Mouse (Mus musculus) thymus, adult 2 months (tissue): ENCODE measurements around the gene Igsf21. TPM values are rescaled to one million over a fixed set of nuclear protein-coding genes. Genes with fewer than 3 reads are reported as not detected.

Source experiments
- DNase-seq: peaks from one replicate; pipeline ENCODE4 v3.0.0; 2021
- H3K27ac ChIP-seq: fragments of 200-500 bp; 2 replicates; pipeline ENCODE4 v1.5.1; 2012; ENCODE audit warnings: low read length, control low read depth; ENCODE audit not compliant: control insufficient read depth, insufficient read depth
- H3K27me3 ChIP-seq: fragments of 200-500 bp; 2 replicates; pipeline ENCODE4 v1.6.1; 2012; ENCODE audit warnings: mild to moderate bottlenecking, low read length, moderate library complexity, mixed read lengths; ENCODE audit not compliant: control insufficient read depth, insufficient read depth
- H3K36me3 ChIP-seq: fragments of 200-500 bp; 2 replicates; pipeline ENCODE4 v1.6.1; 2012; ENCODE audit warnings: mild to moderate bottlenecking, low read length, moderate library complexity; ENCODE audit not compliant: control insufficient read depth, insufficient read depth
- H3K4me1 ChIP-seq: fragments of 200-500 bp; replicated peaks from 2 replicates; pipeline ENCODE4 v1.6.1; 2012; ENCODE audit warnings: low read length; ENCODE audit not compliant: control insufficient read depth, insufficient read depth
- H3K4me3 ChIP-seq: fragments of 200-500 bp; 2 replicates; pipeline ENCODE4 v1.5.1; 2012; ENCODE audit warnings: mild to moderate bottlenecking, low read length, control low read depth, moderate library complexity; ENCODE audit not compliant: control insufficient read depth, insufficient read depth
- CTCF ChIP-seq: fragments of 200-500 bp; IDR thresholded peaks from 2 replicates; pipeline ENCODE4 v1.5.1; 2012; ENCODE audit warnings: mild to moderate bottlenecking, control low read depth, low read length, moderate library complexity, borderline replicate concordance; ENCODE audit not compliant: control insufficient read depth, poor library complexity, insufficient read depth; ENCODE audit errors: extremely low read depth
- POLR2A ChIP-seq: fragments of 200-500 bp; IDR thresholded peaks from 2 replicates; pipeline ENCODE4 v1.6.1; 2012; ENCODE audit warnings: mild to moderate bottlenecking, low read length, control low read depth, moderate library complexity; ENCODE audit not compliant: control insufficient read depth, poor library complexity, insufficient read depth; ENCODE audit errors: extremely low read depth
- WGBS: fragments of 180-500 bp; shearing (Covaris S2); methylation state at CpG from one replicate; pipeline ENCODE4 v1.1.7; 2018; 5-methylcytosine and 5-hydroxymethylcytosine counted together
- polyA plus RNA-seq: library from polyadenylated mRNA; depleted of rRNA; stranded (reverse); fragments of >200 nt; gene quantifications from 2 replicates; pipeline ENCODE4 v1.2.3, GENCODE M21; 2012

Igsf21 gene
- polyA plus RNA-seq, 1 experiment = 1.0 TPM

- no peak overlapping the region for H3K4me3 ChIP-seq
- TF ChIP-seq CTCF = no peak
- no peak for TF ChIP-seq POLR2A
- H3K36me3 ChIP-seq = no peaks in the 10 kb centered on the region
- no peak for DNase-seq
- WGBS = 8% methylated on average over 8 of the region's 8 CpGs
- peaks cover 8% of the 10 kb centered on the region; the same call in 1 of the 2 replicates for H3K27me3 ChIP-seq
- H3K4me1 ChIP-seq = no peaks in the 10 kb centered on the region
- no peak overlapping the region for H3K27ac ChIP-seq
Observed at GRCm38 (mm10) chr4:140248396-140248795, 1.8 kb upstream of the Igsf21 start.

GRCm38 (mm10) chr4:140247006-140248003 lies 721 bp upstream of the Igsf21 start:
- no peak for DNase-seq
- H3K27ac ChIP-seq = no peak overlapping the region
- no peaks in the 10 kb centered on the region for H3K36me3 ChIP-seq
- WGBS = 21% methylated on average over 28 of the region's 28 CpGs
- H3K4me3 ChIP-seq = no peak overlapping the region
- no peaks in the 10 kb centered on the region for H3K4me1 ChIP-seq
- TF ChIP-seq CTCF = no peak
- TF ChIP-seq POLR2A = no peak
- H3K27me3 ChIP-seq = peaks cover 8% of the 10 kb centered on the region; the same call in 1 of the 2 replicates

DNA sequence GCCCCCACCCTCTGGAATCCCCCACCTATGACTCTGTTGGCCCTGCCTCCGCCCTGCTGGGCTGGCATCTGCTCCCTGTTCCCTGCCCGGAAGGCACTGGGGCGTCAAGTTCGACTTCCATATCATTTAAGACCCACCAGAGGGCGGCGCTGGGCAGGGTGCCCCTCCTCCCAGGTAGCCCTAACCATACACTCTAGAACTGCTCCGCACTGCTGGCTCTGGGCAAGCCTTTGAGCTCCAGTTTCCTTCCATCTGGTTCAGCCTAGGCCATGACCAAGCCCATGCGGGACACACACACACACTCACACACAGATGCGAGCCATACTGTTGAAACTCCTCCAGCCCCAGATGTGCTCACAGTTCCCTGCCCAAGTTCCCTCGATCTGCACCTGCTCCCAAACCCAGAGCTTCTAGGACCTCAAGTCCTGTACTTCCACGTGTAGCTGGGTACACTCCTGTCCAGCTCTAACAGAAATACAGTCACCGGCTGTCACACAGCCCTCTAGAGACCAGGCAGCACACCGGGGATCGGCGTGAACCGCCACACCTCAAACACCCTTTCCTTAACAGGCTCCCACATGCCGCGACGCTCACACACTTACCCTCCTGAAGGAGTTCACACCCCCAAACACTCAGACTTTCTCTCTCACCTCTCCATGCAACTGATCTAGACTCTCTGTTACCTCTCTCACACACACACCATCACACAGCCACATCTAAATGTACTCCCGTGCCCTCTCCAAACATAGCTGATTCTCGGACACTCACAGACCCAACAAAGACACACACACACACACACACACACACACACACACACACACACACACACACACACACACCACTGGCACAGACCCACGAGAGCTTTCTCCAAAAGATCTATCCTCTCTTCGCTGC lies 1.1 kb downstream of the Igsf21 start:
- Histone ChIP-seq H3K36me3 (no peaks in the 10 kb centered on the region), H3K27me3 (peaks cover 8% of the 10 kb centered on the region; the same call in 1 of the 2 replicates), H3K4me1 (no peaks in the 10 kb centered on the region), H3K4me3 (no peak overlapping the region), H3K27ac (no peak overlapping the region)
- TF ChIP-seq POLR2A (no peak), CTCF (no peak)
- no peak for DNase-seq
- 10% methylated on average over 23 of the region's 23 CpGs for WGBS

DNA sequence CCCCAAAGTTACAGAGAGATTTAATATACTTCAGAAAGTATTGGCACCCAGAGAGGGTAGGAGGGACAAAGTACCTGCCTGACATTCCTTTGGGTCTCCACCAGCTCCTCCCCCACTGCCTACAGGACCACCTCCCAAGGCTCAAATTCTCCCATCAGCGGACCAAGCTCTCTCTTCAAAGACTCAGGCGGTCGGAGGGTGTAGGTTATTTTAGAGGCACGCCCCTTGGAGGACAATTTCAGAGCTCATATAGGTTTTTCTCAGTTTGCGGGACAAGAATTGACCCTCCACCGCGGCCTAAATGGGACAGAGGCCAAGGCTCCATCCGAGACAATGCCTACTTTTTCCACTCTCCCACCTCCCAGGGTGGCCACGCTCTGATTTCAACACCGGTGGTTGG lies 1.7 kb downstream of the Igsf21 start:
- Histone ChIP-seq H3K36me3 (no peaks in the 10 kb centered on the region), H3K4me3 (no peak overlapping the region), H3K27ac (no peak overlapping the region), H3K27me3 (peaks cover 8% of the 10 kb centered on the region; the same call in 1 of the 2 replicates), H3K4me1 (no peaks in the 10 kb centered on the region)
- WGBS = 9% methylated on average over 10 of the region's 10 CpGs
- DNase-seq = no peak
- TF ChIP-seq POLR2A = no peak
- TF ChIP-seq CTCF = no peak

DNA sequence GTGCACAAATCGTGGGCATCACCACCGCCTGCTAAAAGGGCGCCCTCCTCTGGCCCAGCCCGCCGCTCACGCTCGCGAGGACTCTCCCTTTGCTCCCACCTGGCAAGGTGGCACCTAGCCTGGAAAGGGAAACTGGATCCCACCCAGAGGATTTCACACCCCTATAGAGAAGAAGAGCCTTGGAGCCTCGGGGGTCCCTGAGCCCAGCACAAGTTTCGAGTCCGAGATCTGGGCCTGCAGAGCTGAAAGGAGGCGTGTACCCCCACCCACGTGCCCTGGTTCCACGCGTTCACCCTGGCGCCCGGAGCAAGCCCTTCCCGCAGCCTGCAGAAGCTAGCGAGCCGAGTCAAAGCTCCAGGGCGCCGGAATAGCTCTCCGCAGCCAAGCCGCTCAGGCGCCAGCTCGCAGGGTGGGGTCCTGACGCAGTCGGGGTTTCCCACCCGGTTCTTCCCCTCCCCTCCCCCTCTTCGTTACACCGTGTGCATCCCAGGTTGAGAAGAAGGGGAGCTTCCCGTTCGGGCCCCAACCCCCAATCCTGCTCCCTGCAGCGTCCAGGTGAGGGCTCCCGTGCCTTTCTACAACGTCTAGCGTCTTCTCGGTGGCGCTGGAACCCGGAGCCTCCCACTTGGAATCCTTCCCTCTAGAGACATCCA lies 2.3 kb downstream of the Igsf21 start:
- no peak overlapping the region for H3K4me3 ChIP-seq
- 15% methylated on average over 40 of the region's 40 CpGs for WGBS
- no peaks in the 10 kb centered on the region for H3K4me1 ChIP-seq
- no peaks in the 10 kb centered on the region for H3K36me3 ChIP-seq
- TF ChIP-seq CTCF (no peak), POLR2A (no peak)
- no peak overlapping the region for H3K27ac ChIP-seq
- DNase-seq = no peak
- peaks cover 8% of the 10 kb centered on the region; the same call in 1 of the 2 replicates for H3K27me3 ChIP-seq
